Mouse (Mus musculus) megakaryocyte, embryonic 14.5 days (primary cell): Measurements from ENCODE around the gene Hes6. TPM values are rescaled to one million over a fixed set of nuclear protein-coding genes. Genes with fewer than 3 reads are reported as not detected.

Source experiments
- H3K27me3 ChIP-seq: replicated peaks from 2 replicates; pipeline ENCODE3; 2012; ENCODE audit warnings: inconsistent platforms
- H3K36me3 ChIP-seq: replicated peaks from 2 replicates; pipeline ENCODE3; 2012; ENCODE audit warnings: low read length, inconsistent platforms, mixed read lengths
- H3K4me1 ChIP-seq: 2 replicates; pipeline ENCODE4 v1.6.1; 2012; ENCODE audit warnings: inconsistent platforms
- H3K4me3 ChIP-seq: replicated peaks from 2 replicates; pipeline ENCODE3; 2012; ENCODE audit warnings: moderate library complexity, mild to moderate bottlenecking, inconsistent platforms
- H3K9me3 ChIP-seq: 2 replicates; pipeline ENCODE4 v1.6.1; 2012; ENCODE audit warnings: inconsistent platforms
- FLI1 ChIP-seq: IDR thresholded peaks from 2 replicates; pipeline ENCODE4 v1.6.1; 2012; ENCODE audit warnings: low read length, inconsistent platforms, mixed read lengths
- GATA1 ChIP-seq: IDR thresholded peaks from 3 replicates; pipeline ENCODE4 v1.6.1; 2012; ENCODE audit warnings: mixed read lengths, low read length, inconsistent platforms, borderline replicate concordance
- polyA plus RNA-seq: library from polyadenylated mRNA; stranded (reverse); fragments of >175 nt; gene quantifications from 2 replicates; pipeline ENCODE4 v1.2.3, GENCODE M21; 2012; ENCODE audit warnings: low replicate concordance; ENCODE audit not compliant: insufficient read depth

Hes6 gene
- polyA plus RNA-seq, 1 experiment, result 60.4 TPM

DNA sequence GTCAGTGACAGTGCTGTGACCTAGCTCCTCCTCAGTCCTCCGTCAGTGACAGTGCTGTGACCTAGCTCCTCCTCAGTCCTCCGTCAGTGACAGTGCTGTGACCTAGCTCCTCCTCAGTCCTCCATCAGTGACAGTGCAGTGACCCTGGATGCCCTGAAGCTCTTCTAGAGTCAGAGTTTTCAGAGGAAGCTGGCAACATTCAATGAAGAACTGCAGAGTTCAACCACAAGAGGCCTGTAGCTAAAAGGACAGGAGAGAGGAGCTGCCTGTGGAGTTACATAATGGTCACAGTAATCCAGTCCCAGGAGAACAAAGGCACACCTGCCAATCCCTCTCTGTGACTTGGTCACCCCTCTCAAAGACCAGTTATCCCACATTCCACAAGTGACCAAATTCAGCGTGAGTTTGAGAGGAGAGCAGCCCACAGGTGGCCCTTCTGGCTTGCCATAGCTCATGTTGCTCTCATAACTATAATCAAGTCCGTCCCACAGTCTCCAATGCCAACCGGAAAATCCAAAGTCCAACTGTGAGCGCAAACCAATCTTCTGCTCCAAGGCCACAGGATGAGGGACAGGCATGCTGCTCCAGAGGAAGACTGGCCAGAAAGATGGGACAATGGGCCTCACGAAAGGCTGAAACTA lies 28.6 kb upstream of the Hes6 start:
- peaks cover 83% of the 10 kb centered on the region for H3K36me3 ChIP-seq
- H3K4me3 ChIP-seq, result peak overlapping the region; percentile 18
- TF ChIP-seq FLI1, result no peak
- TF ChIP-seq GATA1, result no peak

DNA sequence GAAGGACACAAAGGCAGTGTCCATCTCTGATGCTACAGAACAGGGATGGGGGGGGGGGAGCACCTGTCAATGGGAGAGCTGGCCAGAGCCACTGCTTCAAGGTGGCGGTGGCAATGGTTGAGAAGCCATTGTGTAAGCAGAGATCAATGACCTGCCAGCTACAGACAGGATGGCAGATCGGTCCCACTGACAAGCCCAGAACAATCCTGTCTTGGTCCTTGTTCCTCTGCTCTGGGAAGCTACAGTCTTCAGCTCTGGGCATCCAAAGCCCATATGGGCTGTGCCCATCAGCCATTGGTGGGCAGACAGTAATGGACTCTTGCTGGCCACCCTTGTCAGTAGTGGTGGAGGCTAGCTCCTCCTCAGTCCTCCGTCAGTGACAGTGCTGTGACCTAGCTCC lies 28.0 kb upstream of the Hes6 start:
- Histone ChIP-seq H3K36me3 (peaks cover 79% of the 10 kb centered on the region), H3K9me3 (peaks cover 5% of the 10 kb centered on the region)

More for the DNA sequence above, 28.6 kb upstream of the Hes6 start:
- Histone ChIP-seq H3K27me3 (peaks cover 3% of the 10 kb centered on the region), H3K9me3 (peaks cover 11% of the 10 kb centered on the region), H3K4me1 (peaks cover 54% of the 10 kb centered on the region)

DNA sequence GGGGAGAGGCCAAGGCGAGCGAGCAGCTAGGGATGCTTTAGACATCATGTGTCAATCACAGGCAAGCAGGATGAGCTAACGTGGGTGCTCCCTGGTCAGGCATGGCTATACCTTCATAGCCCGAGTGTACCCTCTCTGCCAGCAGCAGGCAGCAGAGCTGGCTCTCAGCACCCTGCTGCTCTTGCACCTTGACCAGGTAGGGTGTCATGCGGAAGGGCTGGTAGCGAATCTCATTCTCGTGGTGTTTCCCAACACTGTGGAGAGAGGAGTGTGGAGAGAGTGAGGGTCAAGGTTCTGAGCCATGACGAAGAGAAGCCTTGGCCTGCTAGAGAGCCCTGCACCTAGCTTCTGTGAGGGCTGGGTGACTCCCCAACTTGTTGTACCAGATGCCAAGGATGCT lies 25.9 kb upstream of the Hes6 start:
- peaks cover 76% of the 10 kb centered on the region for H3K4me1 ChIP-seq
- no peaks in the 10 kb centered on the region for H3K27me3 ChIP-seq
- peaks cover 68% of the 10 kb centered on the region for H3K36me3 ChIP-seq
- H3K4me3 ChIP-seq, result no peak overlapping the region
- no peaks in the 10 kb centered on the region for H3K9me3 ChIP-seq
- TF ChIP-seq FLI1 (no peak), GATA1 (no peak)

More for the DNA sequence above, 28.0 kb upstream of the Hes6 start:
- peaks cover 3% of the 10 kb centered on the region for H3K27me3 ChIP-seq
- TF ChIP-seq GATA1, result no peak
- no peak for TF ChIP-seq FLI1
- peaks cover 60% of the 10 kb centered on the region for H3K4me1 ChIP-seq
- H3K4me3 ChIP-seq, result peak overlapping the region; percentile 80

DNA sequence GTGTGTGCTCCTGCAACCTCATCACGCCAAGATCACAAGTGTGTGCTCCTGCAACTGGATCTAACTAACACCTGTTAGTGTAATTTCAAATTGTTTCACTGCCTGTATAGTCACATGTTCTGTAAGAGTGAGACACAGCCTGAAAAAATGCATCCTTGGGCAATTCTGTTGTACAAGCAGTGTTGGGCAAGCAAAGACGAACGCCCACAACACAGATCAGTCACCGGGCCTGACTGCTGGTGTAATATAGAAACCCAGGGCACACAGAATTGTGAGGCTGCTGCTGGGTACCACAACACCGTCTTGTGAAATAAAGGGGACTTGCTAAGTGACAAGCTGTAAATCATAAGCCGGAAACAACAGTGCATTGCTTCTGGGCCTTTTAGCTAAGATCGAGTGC lies 23.7 kb upstream of the Hes6 start:
- no peaks in the 10 kb centered on the region for H3K9me3 ChIP-seq
- no peaks in the 10 kb centered on the region for H3K27me3 ChIP-seq
- H3K4me3 ChIP-seq, result no peak overlapping the region
- peaks cover 68% of the 10 kb centered on the region for H3K36me3 ChIP-seq
- TF ChIP-seq GATA1 (no peak), FLI1 (no peak)
- H3K4me1 ChIP-seq, result peaks cover 66% of the 10 kb centered on the region

DNA sequence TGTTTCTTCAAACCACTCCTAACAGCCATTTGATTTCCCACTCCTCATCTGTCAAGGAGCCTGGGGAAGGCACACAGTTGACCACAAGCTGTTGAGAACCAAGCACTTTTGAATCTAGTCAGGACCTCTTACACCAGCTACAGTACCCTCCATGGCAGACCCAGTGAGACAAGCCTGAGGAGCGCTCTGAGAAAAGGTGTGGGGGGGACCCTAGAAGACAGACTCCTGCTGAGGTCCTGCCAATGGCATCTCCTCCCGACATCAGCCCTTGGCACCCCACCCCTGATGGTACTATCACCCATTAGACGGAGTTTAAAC lies 23.2 kb upstream of the Hes6 start:
- Histone ChIP-seq H3K4me3 (no peak overlapping the region), H3K27me3 (no peaks in the 10 kb centered on the region), H3K4me1 (peaks cover 61% of the 10 kb centered on the region), H3K36me3 (peaks cover 71% of the 10 kb centered on the region), H3K9me3 (no peaks in the 10 kb centered on the region)
- TF ChIP-seq GATA1 (no peak), FLI1 (no peak)

DNA sequence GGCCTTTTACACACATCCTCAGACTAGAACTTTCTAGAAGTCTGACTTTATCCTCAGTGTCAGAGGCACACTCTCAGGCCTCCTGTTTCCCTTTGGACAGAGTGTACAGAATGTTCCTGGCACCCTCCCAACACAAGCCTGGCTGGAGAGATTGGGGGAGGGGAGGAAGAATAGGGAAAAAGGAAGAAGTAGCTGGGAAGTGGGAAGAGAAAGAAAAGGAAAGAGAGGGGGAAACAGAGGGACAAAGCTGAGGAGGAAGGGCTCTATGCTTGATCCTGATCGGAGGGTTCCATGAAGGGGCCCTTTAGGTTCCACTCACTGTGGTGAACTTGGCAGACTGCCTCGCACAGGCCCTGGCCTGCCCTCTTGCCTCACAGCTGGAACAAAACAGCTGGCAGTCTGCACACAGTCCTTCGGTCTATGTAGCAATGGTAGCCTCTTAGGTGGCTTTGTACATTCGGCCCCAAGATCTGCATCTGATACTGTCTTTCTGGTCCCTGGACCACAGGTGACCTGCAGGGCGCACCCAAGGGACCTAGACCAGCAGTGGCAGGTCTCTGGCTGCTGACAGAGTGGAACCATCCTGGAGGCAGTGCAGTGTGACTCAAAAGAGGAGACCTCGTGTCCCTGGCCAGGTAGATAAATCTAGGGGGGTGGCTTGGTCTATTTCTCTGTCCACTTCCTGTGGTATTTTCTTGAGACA lies 22.7 kb upstream of the Hes6 start:
- Histone ChIP-seq H3K4me1 (peaks cover 56% of the 10 kb centered on the region), H3K36me3 (peaks cover 72% of the 10 kb centered on the region), H3K27me3 (no peaks in the 10 kb centered on the region), H3K4me3 (no peak overlapping the region), H3K9me3 (no peaks in the 10 kb centered on the region)
- TF ChIP-seq GATA1 (no peak), FLI1 (no peak)

DNA sequence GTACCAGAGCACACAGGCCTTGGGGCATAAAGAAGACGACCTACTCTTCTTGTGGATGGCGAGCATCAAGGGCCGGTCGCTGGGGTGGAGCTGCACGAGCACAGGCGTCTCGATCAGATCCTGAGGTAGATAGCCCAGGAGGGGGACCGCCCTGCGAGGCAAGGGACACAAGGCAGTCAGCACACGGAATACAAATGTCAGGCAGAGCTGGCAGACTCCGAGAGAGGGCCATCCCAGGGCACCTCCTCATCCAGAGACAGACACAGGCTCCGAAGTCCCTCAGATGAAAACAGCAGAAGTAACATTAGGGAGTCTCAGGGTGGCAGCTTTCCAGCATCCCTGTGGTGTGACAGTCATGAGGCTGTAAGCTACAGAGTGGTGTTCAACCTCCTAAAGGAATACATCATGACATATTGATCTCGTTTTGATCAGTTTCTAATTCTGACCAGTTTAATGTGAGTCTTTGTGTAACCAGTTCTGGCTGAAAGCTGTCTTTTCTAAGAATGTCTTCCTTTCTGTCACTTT lies 21.8 kb upstream of the Hes6 start:
- peaks cover 79% of the 10 kb centered on the region for H3K36me3 ChIP-seq
- H3K27me3 ChIP-seq, result no peaks in the 10 kb centered on the region
- no peaks in the 10 kb centered on the region for H3K9me3 ChIP-seq
- TF ChIP-seq GATA1, result no peak
- no peak for TF ChIP-seq FLI1
- H3K4me3 ChIP-seq, result no peak overlapping the region
- H3K4me1 ChIP-seq, result peaks cover 47% of the 10 kb centered on the region

DNA sequence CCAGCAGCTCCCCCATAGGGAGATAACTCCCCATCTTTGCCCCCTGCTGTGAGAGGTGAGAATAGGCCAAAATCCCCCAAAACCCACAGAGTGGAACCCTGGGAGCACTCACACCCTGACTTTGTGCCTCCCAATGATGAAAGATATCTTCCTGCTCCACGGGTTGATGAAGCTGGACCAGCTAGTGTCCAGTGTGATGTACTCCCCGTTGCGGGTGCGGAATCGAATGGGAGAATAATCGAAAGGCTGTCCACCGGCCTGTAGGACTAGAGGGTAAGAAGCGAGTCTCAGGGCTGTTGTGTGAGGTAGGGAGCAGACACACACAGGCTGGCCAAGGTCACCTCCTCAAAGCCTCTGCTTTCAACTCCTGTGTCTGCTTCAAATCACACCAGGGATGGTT lies 21.1 kb upstream of the Hes6 start:
- no peak overlapping the region for H3K4me3 ChIP-seq
- no peaks in the 10 kb centered on the region for H3K27me3 ChIP-seq
- peaks cover 40% of the 10 kb centered on the region for H3K4me1 ChIP-seq
- peaks cover 77% of the 10 kb centered on the region for H3K36me3 ChIP-seq
- no peaks in the 10 kb centered on the region for H3K9me3 ChIP-seq
- TF ChIP-seq GATA1 (no peak), FLI1 (no peak)

DNA sequence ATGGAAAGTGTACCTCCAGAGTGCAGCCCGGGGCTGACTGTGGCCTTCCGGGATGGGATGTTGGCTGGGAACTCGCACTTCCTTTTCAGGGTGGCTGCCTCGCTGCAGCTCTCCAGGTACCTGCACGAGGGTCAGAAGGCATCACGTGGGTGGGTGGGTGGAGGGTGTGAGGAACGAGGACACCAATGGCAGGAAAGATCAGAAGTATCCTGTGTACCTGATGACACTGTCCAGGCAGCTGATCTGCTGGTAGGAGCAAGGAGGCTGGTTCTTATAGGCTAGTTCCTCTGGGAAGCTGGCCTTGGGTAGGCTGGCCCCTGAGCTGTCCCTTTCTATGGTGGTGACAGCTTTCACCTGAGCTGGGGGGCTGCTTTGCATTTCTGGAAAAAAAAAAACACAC lies 16.9 kb upstream of the Hes6 start:
- H3K36me3 ChIP-seq, result peaks cover 90% of the 10 kb centered on the region

DNA sequence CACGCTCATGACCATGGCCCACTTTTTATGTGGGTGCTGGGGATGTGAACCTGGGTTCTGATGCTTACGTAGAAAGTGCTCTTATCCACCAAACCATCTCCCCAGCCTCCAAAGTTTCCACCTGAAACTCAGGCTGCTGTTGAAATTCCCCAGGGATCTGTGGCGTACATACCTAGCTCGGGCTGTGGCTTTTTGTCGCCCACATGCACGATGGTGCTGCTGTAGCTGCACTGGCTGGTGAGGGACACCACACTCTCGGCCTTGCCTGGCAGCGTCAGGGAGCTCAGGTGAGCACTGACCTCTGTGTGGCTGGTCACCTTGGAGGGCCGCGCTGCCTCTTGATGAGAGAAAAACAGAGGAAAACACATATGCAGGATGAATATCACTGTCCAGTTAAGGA lies 15.4 kb upstream of the Hes6 start:
- Histone ChIP-seq H3K27me3 (no peaks in the 10 kb centered on the region), H3K9me3 (no peaks in the 10 kb centered on the region), H3K36me3 (peaks cover 81% of the 10 kb centered on the region)

More for the DNA sequence above, 16.9 kb upstream of the Hes6 start:
- Histone ChIP-seq H3K4me3 (no peak overlapping the region), H3K27me3 (no peaks in the 10 kb centered on the region), H3K9me3 (no peaks in the 10 kb centered on the region), H3K4me1 (peaks cover 15% of the 10 kb centered on the region)
- TF ChIP-seq FLI1, result no peak
- no peak for TF ChIP-seq GATA1

More for the DNA sequence above, 15.4 kb upstream of the Hes6 start:
- TF ChIP-seq FLI1 (no peak), GATA1 (no peak)
- Histone ChIP-seq H3K4me3 (no peak overlapping the region), H3K4me1 (peaks cover 11% of the 10 kb centered on the region)
